Mouse (Mus musculus) ES-Bruce4 (cell line): Measurements from ENCODE around the gene Ngly1. TPM values are rescaled to one million over a fixed set of nuclear protein-coding genes. Genes with fewer than 3 reads are reported as not detected.

Experiments
- H3K27ac ChIP-seq: 2 replicates; pipeline ENCODE4 v1.5.1; 2012; ENCODE audit warnings: low read length, inconsistent platforms; ENCODE audit not compliant: insufficient read depth
- H3K27me3 ChIP-seq: 2 replicates; pipeline ENCODE4 v1.6.1; 2012; ENCODE audit warnings: mild to moderate bottlenecking, low read length, inconsistent platforms; ENCODE audit not compliant: control insufficient read depth, poor library complexity, insufficient read depth, severe bottlenecking
- H3K36me3 ChIP-seq: 2 replicates; pipeline ENCODE4 v1.6.1; 2012; ENCODE audit warnings: inconsistent platforms, mild to moderate bottlenecking, low read length, moderate library complexity; ENCODE audit not compliant: control insufficient read depth, poor library complexity, insufficient read depth, severe bottlenecking
- H3K4me1 ChIP-seq: one replicate; pipeline ENCODE4 v1.8.1; 2011; ENCODE audit warnings: low read length; ENCODE audit not compliant: control insufficient read depth, insufficient read depth
- H3K4me3 ChIP-seq: 2 replicates; pipeline ENCODE4 v1.5.1; 2011; ENCODE audit warnings: low read depth, mild to moderate bottlenecking, low read length
- H3K9ac ChIP-seq: 2 replicates; pipeline ENCODE4 v1.6.1; 2012; ENCODE audit warnings: low read depth, mild to moderate bottlenecking, inconsistent platforms; ENCODE audit not compliant: poor library complexity, severe bottlenecking
- H3K9me3 ChIP-seq: replicated peaks from 2 replicates; pipeline ENCODE4 v1.6.1; 2012; ENCODE audit warnings: mild to moderate bottlenecking, low read length, inconsistent platforms; ENCODE audit not compliant: control insufficient read depth, poor library complexity, insufficient read depth, severe bottlenecking
- CTCF ChIP-seq: IDR thresholded peaks from one replicate; pipeline ENCODE4 v1.8.1; 2011; ENCODE audit warnings: low read depth, low read length
- EP300 ChIP-seq: IDR thresholded peaks from 2 replicates; pipeline ENCODE4 v1.6.1; 2011; ENCODE audit warnings: low read depth, low read length; ENCODE audit not compliant: insufficient read depth
- POLR2A ChIP-seq: IDR thresholded peaks from one replicate; pipeline ENCODE4 v1.8.1; 2011; ENCODE audit warnings: low read length; ENCODE audit not compliant: insufficient read depth
- polyA plus RNA-seq: library from polyadenylated mRNA; stranded (reverse); fragments of >200 nt; gene quantifications from 2 replicates; pipeline ENCODE4 v1.2.4, GENCODE M21; 2011; ENCODE audit warnings: low read depth; ENCODE audit not compliant: missing spikeins, insufficient read depth, insufficient read length

The Ngly1 gene
- polyA plus RNA-seq, 1 experiment: 11.8 TPM

GRCm38 (mm10) chr14:16229395-16229794 lies 19.7 kb upstream of the Ngly1 start:
- Histone ChIP-seq H3K4me1 (no peaks in the 10 kb centered on the region), H3K27me3 (no peaks in the 10 kb centered on the region; the same call in 1 of the 2 replicates), H3K27ac (no peak overlapping the region), H3K36me3 (no peaks in the 10 kb centered on the region), H3K4me3 (no peak overlapping the region), H3K9ac (no peak overlapping the region), H3K9me3 (no peaks in the 10 kb centered on the region; the same call in 1 of the 2 replicates)
- TF ChIP-seq CTCF (no peak), POLR2A (no peak), EP300 (no peak)

GRCm38 (mm10) chr14:16230581-16230980 lies 18.5 kb upstream of the Ngly1 start:
- Histone ChIP-seq H3K4me3 (no peak overlapping the region), H3K27me3 (no peaks in the 10 kb centered on the region; the same call in 1 of the 2 replicates), H3K9ac (no peak overlapping the region), H3K27ac (no peak overlapping the region), H3K9me3 (no peaks in the 10 kb centered on the region; the same call in 1 of the 2 replicates), H3K4me1 (no peaks in the 10 kb centered on the region), H3K36me3 (no peaks in the 10 kb centered on the region)
- TF ChIP-seq CTCF (no peak), EP300 (no peak)

- Histone ChIP-seq H3K4me3 (no peak overlapping the region), H3K4me1 (no peaks in the 10 kb centered on the region), H3K27me3 (no peaks in the 10 kb centered on the region; the same call in 1 of the 2 replicates), H3K27ac (no peak overlapping the region), H3K9me3 (peaks cover 4% of the 10 kb centered on the region), H3K36me3 (no peaks in the 10 kb centered on the region), H3K9ac (no peak overlapping the region)
- no peak for TF ChIP-seq CTCF
- TF ChIP-seq POLR2A: no peak
- no peak for TF ChIP-seq EP300
These were observed 15.6 kb upstream of the Ngly1 start for GRCm38 (mm10) chr14:16233515-16233914.

- H3K36me3 ChIP-seq: no peaks in the 10 kb centered on the region
These were observed 12.6 kb upstream of the Ngly1 start for GRCm38 (mm10) chr14:16236466-16236865.

GRCm38 (mm10) chr14:16242193-16242815 lies 6.8 kb upstream of the Ngly1 start:
- TF ChIP-seq EP300 (no peak), CTCF (no peak), POLR2A (no peak)
- peaks cover 4% of the 10 kb centered on the region; the same call in 1 of the 2 replicates for H3K9me3 ChIP-seq
- no peaks in the 10 kb centered on the region for H3K27me3 ChIP-seq
- no peak overlapping the region for H3K27ac ChIP-seq
- H3K9ac ChIP-seq: peak overlapping the region; percentile 56
- no peaks in the 10 kb centered on the region for H3K4me1 ChIP-seq
- H3K36me3 ChIP-seq: no peaks in the 10 kb centered on the region
- peak overlapping the region; percentile 92; the same call in 1 of the 2 replicates for H3K4me3 ChIP-seq

More at GRCm38 (mm10) chr14:16236466-16236865, 12.6 kb upstream of the Ngly1 start:
- Histone ChIP-seq H3K27me3 (no peaks in the 10 kb centered on the region; the same call in 1 of the 2 replicates), H3K27ac (no peak overlapping the region), H3K4me1 (no peaks in the 10 kb centered on the region), H3K4me3 (no peak overlapping the region), H3K9ac (no peak overlapping the region), H3K9me3 (peaks cover 4% of the 10 kb centered on the region)
- TF ChIP-seq POLR2A (no peak), EP300 (no peak), CTCF (no peak)

GRCm38 (mm10) chr14:16242947-16243602 lies 6.0 kb upstream of the Ngly1 start:
- Histone ChIP-seq H3K9ac (peak overlapping the region; percentile 56), H3K27ac (no peak overlapping the region), H3K27me3 (no peaks in the 10 kb centered on the region), H3K4me3 (peak overlapping the region; percentile 92), H3K4me1 (no peaks in the 10 kb centered on the region), H3K9me3 (no peaks in the 10 kb centered on the region), H3K36me3 (no peaks in the 10 kb centered on the region)
- TF ChIP-seq CTCF: no peak
- TF ChIP-seq POLR2A: no peak
- TF ChIP-seq EP300: no peak
